Mouse (Mus musculus): Measurements from ENCODE around the gene Anxa1.

The Anxa1 gene

DNA sequence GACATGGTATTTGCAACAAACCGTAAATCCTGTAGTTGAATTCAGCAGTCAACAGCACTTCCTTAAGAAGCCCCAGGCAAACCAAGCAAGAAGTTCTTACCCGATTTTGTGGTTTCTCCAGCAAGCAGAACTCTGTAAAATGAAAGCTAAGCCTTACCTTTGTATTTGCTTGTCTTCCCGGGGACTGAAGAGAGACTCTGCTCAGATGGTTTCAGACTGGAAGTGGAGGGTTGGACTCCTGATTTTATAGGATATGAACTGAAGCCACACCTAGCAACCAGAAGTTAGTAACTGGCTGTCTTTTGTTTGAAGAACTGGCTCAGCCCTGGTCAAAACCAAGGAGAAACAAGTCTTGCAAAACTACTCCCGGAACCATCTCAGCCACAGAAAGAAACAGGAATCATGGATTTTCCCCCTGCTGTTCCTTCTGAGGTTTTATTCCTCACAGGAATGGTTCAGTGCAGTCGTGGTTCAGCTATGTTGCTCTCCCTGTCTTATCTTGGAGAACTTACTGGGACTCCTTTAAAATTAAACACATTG is at the start of gene Anxa1:
Gene Anxa1, minus strand, starts transcription at position 490 of the 540 bp plus-strand sequence.
- DNase-seq (ENCODE audit: low spot score): no peak

DNA sequence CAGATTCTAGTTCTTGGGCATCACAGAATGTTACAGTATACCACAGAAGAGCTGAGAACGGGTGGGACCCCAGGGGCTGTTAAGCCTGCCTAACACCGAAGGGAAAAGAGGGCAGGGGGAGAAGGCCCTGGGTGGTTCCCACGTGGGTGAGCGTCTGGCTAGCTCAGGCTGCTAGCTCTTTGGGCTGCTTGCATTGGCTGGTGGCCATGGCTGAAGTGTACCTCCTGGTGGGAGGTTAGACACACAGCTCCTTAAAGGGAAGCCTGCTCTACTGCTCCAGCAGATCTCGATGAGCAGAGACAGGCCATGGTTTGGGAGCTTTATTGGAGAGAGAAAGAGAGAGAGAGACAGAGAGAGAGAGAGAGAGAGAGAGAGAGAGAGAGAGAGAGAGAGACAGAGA is 46.3 kb upstream of the Anxa1 start:
- no peak for DNase-seq (ENCODE audit: low spot score)

DNA sequence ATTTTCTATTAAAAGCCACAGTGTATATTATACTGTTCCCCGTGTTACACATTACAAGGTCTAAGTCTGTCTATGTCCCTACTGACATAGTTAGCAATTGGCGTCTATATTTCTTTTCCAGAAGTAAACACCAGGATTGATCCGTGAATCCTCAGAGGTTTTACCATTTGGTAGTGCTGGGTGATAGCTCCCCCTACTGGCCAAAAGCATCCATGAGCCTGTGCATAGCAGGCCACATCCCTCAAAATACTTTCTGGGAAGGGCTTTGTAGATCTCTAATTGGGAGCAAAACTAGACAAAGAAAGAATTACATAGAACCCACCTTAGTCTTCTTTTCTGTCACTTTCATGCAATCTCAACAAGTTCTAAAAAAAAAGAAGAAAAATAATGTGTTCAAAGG is 43.8 kb upstream of the Anxa1 start:
- DNase-seq (ENCODE audit: low spot score): peak; percentile 6

DNA sequence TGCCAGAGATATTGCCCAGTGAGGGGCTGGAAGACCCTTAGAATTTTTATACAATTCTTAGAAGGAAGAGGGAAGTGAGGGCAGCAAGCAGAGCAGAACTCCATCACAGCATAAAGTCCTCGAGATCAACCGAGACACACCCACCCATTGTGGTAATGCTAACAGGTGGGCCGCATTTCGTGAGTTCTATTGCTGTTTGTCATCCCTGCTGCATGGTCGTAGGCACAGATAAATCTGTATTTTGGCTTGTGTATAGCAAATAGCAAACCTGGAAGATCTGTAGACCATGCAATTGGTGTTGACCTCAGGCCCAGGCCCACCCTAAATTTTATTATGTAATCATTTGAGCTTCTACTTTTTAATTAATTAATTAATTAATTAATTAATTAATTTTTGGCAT is 43.2 kb upstream of the Anxa1 start:
- DNase-seq (ENCODE audit: low spot score): no peak

DNA sequence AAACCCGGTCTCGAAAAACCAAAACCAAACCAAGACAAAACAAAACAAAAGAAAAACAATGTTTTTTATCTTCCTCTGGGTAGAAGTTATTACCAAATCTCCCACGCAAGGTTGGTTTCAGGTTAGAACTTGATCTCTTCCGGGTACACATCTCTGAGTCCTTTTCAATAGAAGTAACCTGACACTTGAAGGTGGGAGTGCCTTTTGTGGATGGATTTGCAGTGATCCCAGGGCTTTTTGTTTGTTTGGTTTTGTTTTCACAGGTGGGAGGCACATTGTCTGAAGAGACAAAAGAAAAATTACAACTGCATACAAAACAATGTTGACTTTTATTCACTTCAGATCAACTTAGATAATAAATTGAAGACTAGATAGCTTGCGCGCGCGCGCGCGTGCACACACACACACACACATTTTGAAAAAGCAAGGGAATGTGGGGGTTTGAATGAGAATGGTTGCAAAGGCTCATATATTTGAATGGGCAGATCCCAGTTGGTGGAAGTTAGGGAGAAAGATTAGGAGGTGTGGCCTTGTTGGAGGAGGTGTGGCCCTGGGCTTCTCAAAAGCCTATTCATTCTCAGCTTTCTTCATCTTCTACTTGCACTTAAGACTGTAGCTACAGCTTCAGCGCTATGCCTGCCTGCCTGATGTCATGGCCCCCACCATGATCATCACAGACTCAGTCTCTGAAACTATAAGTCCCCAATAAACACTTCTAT is 35.9 kb upstream of the Anxa1 start:
- DNase-seq (ENCODE audit: low spot score): no peak

DNA sequence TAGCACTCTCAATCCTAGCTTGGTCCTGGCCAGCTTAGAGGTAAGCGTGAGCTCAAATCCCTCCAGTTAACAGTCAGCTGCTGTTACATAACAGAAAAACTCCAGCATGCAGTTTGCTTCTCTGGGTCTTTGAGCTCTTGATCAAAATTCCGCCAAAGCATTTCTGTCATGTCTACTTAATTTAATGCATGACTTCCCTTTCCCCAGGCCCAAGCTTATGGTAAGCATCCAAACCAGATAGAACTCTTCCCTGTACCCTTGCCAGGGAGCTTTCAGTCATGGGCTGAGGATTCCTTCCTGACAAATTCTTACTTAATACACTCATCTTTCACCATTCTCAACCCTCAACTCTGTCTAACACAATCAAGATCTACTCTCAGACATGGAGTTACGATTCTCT is 20.5 kb upstream of the Anxa1 start:
- no peak for DNase-seq (ENCODE audit: low spot score)

DNA sequence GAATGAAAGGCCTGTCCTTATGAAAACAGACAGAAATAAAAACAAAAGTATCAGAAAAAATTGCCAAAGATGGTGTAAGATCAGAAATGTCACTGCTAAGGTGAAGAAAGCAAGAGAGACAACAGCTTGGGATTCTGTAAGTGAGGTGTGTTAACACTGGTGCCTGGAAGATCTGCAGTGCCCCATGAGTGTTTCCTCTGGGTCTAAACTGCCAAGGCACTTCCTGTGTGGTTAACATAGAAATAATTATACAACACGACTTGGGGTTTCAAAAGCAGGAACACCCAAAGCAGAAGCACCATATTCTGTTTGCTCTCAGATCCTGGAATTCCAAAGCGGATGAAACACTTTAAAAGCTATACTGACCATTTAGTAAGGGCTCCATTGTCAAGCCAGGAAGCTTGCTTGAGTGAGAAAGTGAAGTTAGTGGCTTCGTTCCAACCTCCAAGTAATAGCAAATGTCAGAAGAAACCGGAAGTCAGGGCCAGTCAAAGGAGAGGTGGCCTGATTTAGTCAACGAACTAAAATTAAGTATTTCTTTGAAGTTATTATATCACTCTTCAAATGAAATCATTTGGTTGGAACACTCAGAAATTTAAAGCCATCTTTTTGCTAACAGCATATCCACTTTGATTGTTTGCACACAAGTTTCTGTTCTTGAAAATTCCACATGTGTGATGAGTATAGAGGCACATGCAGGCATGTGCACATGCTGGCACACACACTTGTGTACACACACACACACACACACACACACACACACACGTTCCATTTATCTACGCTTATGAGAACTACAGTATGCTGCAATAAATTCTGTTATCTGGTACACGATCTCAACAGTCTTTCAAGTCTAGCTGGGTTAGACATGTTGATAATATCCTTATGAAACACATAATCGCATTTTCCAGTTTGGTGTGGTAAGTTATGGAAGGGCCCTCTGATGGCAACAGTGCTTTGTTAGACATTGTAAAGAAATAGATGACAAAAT is 19.1 kb upstream of the Anxa1 start:
- no peak for DNase-seq (ENCODE audit: low spot score)

DNA sequence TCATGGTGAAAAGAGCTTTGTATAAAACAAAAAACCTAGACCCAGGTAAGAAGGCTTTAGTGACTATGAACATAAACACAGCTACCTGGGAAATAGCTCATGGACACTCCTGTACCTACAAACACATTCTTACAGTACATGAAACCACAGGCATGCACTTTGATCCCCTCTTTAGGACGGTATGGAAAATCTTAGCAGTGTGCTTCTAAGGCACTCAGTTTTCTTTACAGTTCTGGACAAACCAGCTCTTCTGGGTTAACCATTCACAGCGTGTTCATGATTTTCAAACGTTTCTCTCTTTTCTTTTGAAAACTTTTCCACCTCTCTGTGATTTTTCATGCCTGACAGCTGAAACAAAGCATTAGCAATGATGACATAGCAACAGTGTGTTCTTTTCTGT is 15.7 kb upstream of the Anxa1 start:
- no peak for DNase-seq (ENCODE audit: low spot score)

DNA sequence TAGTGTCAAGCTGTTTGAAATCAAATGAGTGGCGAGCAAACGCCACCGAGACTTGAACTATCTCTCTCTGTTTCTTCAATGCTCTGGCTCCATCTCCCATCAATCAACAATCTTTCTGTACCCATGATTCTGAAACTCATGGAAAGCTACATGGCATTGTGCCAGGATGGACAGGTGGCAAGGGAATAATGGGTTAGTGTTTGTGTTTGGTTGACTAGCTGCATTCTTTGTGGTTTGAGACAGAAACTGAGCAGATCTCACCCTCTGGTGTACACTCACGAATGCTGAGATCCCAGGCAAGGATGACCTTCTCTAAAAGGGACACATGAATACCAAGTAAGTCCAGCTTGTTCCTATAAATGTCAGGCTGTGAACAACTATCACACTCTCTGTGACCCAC is 14.3 kb upstream of the Anxa1 start:
- DNase-seq (ENCODE audit: low spot score): no peak

DNA sequence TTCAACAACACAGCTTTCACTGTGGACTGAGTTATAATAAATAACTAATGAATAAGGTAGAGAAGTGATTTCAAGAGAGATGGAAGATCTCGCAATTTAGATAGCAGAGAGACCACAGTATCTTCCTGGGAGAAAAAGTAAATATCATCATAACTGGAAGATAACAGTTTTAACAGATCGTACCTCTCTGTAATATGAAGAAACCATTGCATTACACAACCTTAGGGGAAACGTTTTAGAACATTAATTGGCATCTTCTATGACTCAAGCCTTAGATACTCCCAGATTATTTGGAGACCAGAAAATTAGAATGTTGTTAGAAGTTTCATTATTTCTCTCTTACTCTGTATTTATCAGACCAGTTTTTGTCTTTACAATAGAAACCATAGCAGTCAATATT is 13.0 kb upstream of the Anxa1 start:
- DNase-seq (ENCODE audit: low spot score): no peak

DNA sequence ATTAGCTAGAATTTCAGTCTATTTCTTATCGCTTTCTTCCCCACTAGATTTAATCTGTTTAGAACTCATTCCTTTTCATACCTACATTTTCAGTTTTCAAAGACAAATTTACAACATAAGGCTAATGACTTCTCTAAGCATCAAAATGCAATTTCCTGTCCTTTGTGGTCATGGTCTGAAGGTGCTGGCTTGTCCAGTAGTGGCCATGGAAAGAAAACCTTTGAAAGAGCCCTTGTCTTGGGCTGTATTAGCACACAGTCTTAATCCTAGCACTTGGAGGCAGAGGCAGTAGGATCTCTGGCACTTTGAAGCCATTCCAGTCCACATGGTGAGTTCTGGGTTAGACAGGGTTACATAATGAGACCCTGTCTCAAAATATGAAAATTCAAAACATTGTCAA is 12.5 kb upstream of the Anxa1 start:
- DNase-seq (ENCODE audit: low spot score): no peak

DNA sequence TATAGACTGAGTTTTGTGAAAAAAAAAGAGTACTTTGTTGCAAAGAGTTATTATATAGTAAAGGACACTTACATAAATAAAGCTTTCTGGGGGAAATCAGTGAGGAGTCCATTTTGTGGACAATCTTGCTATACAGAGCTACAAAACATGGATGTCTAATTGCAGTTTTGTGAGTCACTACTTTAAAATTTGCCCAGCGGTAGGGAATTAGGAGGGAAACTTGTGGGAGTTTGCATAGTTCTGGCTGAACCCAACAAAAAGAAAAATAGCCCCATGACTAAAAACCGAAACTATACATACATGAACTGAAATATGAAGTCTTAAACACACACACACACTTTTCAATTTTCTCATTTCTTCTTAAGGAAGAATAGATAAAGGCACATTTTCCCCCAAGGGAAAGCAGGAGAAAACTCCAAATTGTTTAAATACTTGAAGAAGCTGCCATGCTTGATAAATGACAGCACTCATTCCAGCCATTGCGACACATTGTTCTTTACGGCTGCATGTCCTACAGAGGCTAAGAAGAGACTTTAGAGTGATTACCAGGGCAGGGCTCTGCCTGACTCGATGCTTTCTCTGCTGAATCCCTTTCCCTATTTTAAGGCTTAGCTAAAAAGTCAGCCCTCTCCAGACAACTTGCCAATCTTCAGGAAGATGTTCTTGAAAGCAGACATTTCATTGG is 11.9 kb upstream of the Anxa1 start:
- DNase-seq (ENCODE audit: low spot score): no peak

DNA sequence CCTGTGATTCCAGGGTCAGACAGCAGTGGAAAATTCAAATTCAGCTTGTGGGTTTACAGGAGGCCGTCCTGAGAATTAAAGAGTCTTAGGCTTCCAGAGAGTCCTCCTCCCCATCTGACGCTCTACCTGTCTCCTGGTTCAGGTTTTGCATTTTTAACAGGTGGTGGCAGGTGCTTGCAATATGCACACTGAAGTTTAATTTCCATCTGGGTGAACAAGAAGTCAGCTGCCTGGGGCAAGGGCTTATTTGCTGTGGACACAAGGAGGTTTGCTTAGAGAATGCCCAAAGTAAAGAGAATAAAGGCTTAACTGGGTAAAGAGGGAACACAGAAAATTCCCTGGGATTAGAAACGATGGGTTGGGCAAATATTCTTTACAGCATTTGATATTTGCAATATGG is 11.2 kb upstream of the Anxa1 start:
- DNase-seq (ENCODE audit: low spot score): no peak

DNA sequence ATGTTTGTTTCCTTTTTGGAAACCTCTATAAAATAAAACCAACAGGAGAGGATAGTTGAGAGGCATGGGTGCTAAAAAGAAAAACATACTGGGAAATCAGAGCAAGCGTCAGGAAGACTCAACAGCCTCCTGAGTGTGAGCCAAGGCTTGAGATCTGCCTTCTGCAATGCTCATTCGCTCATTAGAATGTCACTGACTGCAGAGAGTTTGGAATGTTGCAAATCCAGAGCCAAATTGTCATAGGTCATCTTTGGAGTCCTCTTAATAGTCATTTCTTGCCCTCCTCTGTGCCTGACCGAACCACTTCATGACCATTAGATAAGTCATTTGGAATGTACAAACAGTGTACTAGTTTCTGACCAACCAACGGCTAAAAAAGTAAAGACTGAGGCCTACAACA is 8.4 kb upstream of the Anxa1 start:
- DNase-seq (ENCODE audit: low spot score): no peak

DNA sequence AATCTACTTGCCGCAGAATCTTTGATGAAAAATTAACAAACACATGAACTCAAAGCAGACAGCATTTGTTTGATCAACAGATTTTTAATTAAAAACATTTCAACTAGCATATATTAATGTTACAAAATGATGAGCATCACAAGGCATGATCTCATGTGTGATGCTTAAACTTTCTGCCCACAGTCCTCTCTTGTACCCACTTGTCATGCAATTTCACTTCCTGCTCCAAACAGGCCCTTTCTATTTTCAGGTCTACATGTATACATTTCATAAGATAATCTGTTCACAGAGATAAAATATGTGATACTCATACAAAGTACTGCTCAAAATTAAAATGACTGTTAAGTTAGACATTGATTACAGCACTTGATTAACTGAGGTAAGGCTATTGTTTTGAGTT is 6.3 kb upstream of the Anxa1 start:
- DNase-seq (ENCODE audit: low spot score): no peak

DNA sequence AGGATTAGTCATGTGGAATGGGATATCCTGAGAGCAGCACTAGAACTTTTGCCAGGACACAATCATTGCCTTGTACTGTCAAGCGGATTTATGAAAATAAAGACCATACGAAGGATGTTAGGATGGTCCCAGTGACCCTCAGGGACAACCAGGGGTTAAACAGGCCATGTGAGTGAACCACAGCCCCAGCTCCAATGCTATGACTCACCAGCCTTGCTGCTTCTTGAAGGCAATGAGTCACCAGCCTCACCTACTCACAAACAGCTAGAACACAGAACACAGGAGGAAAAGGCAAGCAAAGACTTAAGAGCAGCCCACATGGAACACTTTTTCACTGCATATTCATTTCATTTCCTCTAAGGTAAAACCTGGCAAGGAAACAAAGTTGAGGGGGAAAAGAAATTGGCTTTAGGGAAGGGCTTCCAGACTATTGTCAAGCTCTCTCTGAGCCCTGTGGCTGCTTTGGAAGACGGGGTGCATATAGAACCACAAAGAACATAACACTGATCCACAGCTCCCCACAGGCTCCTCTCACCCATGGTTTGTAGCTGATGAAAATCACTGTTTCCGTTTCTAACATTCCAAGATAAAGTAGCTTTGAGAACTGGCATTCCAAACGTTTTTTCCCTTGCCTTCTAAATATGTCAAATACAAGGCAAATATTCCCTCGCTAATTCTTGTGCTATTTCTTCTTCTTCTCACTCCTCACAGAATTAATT is 3.0 kb upstream of the Anxa1 start:
- no peak for DNase-seq (ENCODE audit: low spot score)

DNA sequence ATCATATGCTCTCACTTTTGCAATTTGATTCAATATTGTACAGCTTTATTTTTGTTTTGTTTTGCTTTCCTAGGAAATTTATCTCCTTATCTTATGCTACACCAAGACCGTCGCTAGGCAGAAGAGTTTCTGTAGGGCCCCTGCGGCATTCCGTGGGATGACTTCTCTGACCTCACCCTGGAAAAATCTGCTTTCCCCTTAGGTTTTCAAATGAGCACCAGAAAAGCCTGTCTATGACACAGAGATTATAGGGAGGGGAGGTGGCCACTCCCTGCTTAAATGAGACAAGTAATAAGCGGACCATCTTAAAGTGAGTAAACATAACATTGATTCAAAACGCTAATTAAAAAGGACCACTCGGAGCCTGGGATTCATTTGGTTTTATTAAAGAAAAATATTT is 1.0 kb downstream of the Anxa1 start:
- DNase-seq (ENCODE audit: low spot score): no peak

DNA sequence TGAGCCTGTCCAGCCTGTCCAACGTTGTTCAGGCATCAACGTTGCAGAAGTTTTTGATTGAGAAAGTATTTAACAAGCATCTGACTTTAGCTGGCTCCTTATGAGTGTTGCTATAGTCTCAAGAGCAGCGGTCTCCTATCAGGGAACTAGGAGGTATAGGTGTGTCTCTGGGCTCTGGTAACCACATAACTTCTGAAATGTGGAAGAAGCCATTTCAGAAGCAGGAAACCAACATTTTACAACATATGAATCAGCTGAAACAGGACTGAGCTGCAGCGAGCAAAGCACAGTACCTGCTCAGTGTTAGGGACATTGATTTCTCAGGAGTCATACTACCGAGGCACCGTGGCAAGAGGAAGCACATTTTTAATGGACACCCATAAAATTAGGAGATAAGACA is 1.5 kb downstream of the Anxa1 start:
- DNase-seq (ENCODE audit: low spot score): no peak

DNA sequence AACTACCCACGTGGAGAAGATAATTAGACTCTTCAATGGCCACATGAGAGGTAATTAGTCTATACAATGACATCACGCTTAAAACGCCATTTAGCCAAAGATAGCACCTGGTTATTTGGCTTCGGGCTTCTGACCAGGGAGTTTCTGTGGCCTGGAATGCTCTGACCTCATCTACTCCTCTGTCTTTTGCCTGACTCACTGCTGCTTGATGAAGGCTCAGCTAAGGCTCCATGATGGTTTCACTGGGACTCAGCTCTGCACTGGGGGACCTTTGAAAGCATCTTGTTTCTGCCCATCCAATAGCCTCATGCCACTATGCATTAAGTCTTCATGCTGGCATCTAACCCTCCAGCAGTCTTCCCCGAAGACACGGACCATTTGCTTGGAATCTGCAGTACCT is 2.5 kb downstream of the Anxa1 start:
- no peak for DNase-seq (ENCODE audit: low spot score)

DNA sequence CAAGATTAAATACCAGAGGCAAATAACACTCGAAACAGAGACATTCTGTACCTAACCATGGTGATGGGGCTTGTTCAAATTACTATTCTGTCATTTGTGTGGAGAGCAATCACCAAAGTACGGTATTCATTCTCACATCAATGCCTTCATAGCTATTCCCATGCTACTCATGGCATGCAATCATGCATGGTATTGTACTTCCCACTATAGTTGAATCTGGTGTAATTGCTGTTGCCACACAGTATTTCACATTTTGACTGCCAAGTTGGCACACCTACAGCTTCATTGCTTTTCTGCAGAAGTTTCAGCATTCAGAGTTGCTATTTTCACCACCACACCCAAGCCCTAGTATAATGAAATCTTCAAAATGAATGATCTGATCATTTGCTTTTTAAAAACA is 4.4 kb downstream of the Anxa1 start:
- DNase-seq (ENCODE audit: low spot score): no peak

DNA sequence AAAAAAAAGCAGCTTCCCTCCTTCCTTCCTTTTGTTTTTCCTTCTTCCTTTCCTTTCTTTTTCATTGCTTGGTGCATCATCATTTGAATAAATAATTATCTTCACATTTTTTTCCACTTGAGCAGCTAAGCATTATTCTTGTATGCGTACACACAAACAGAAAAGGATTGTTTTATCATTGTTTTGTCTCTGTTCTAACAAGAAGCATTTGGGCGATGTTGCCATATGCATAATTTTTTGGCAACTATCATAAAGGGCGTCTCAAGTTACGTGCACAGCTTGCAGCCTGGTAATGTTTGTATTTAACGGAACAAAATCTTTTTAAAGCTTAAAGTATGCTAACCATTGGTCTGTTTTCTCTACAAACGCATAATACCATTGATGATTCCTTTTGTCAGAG is 5.1 kb downstream of the Anxa1 start:
- no peak for DNase-seq (ENCODE audit: low spot score)

DNA sequence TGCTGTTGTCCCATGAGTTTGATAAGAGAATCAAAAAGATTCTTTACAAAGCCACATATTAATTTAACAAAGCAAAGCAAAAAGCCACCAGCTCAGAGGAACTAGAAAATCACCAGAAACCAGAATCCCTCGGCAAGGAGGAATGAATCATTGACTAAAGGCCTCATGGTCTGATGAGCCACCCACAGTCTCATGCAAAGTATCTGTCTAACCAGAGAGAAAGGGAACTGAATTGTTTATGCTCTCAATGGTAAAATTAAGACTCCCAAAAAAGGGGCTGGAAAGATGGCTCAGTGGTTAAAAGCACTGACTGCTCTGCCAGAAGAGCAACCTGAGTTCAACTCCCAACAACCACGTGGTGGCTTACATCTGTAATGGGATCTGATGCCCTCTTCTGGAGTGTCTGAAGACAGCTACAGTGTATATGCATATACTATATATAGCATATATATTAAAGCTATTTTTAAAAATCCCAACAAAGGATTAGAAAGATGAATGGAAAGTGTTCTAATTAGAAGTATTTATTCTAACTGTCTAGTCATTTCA is 9.5 kb downstream of the Anxa1 start:
- DNase-seq (ENCODE audit: low spot score): no peak
